Mouse (Mus musculus) c-Kit-negative CD71-positive TER-119-positive erythroid progenitor cells, embryonic 14.5 days (primary cell): ENCODE data around the gene Hes1.
"Not testable (repeated sequence)": the region's sequence is repeated elsewhere in the genome, so short reads cannot be mapped to it uniquely, and the experiment has no call there.

Source experiments
- DNase-seq: peaks from one replicate; pipeline ENCODE4 v3.0.0-alpha.2; 2013; ENCODE audit warnings: low read depth, low spot score

The Hes1 gene

GRCm38 (mm10) chr16:30069950-30070770 lies 6.0 kb downstream of the Hes1 start:
- no peak for DNase-seq

DNA sequence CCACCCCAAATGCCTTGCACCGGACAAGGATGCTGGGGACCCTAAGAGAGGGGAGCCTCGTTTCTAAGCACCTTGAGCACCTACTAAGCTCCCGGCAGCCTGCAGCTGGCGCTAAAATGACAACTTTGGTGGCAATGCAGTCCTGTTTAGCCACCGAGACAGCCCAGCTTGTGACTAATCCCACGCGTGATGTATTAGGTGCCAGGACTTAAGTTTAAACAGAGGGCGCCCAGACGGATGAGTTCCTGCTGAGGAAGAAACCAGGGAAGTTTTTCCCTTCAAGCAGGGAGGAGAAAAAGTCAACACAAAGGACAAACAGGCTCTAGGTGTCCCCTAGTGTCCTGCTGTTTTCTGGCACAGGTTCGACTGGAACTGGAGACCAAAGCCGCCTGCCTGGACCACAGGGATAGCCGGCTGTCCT lies 6.6 kb downstream of the Hes1 start:
- no peak for DNase-seq

GRCm38 (mm10) chr16:30073317-30073716 lies 9.1 kb downstream of the Hes1 start:
- no peak for DNase-seq

DNA sequence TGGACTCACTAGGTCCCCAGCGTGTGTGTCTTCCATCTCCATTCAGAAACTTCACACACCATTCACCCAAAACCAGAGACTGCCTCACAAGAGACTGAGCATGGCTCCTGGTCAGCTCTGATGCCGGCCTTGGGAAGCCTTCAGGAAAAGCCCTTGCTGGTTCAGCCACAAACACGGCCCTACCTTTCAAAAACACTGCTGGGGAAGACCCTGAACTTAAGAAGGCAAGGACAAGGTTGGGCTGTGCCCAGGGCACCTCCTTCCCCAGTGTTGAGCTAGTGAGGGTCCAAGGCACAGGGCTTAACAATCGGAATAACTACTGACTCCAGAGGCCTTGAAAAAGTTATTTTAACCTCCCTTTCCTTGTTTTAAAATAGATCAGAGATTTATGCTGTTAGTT lies 17.3 kb downstream of the Hes1 start:
- DNase-seq: no peak

GRCm38 (mm10) chr16:30081980-30082379 lies 17.8 kb downstream of the Hes1 start:
- DNase-seq: no peak

- DNase-seq: no peak
These were observed 18.8 kb downstream of the Hes1 start for GRCm38 (mm10) chr16:30082965-30083364.

- DNase-seq: no peak
These were observed 19.4 kb downstream of the Hes1 start for GRCm38 (mm10) chr16:30083536-30083935.

DNA sequence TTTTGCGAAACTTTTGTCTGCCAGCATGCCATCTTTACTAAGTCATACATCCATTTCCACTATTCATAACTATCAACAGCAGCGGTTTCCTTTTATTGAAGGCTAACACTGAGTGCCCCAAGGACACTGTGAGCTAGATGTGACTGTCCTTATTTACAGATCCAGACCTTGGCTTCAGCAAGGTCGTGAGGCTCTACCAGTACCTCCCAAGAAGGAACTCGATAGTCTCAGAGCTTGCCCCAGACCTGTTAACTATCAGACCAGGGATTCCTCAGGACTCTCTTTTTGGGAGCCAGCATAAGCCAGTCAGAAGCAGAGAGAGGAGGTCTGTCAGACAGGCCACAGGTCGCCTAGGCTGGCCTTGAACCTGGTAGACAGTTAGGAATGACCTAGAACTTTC lies 24.5 kb downstream of the Hes1 start:
- DNase-seq: no peak

GRCm38 (mm10) chr16:30090200-30090865 lies 26.1 kb downstream of the Hes1 start:
- no peak for DNase-seq

DNA sequence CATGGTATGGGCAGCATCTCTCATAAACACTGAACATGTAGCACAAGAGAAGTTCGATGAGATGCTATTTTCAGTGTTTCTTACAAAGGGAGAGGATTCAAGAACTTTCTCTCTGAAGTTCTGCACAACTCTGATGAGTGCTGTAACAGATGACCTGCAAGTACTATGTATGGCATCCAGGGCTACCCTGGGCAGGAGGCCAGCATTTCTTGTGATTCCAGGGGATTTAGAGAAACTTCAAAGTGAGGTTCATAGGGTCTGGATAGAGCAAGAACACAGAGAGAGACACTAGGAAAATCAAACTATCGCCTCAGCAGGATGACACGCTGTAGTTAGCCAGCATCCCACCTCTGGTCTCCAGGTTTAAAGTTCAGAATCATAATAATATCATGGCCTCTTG lies 31.9 kb downstream of the Hes1 start:
- no peak for DNase-seq

GRCm38 (mm10) chr16:30096475-30096874 lies 32.3 kb downstream of the Hes1 start:
- DNase-seq: no peak

GRCm38 (mm10) chr16:30099124-30099523 lies 34.9 kb downstream of the Hes1 start:
- no peak for DNase-seq

GRCm38 (mm10) chr16:30102149-30102915 lies 38.1 kb downstream of the Hes1 start:
- no peak for DNase-seq

DNA sequence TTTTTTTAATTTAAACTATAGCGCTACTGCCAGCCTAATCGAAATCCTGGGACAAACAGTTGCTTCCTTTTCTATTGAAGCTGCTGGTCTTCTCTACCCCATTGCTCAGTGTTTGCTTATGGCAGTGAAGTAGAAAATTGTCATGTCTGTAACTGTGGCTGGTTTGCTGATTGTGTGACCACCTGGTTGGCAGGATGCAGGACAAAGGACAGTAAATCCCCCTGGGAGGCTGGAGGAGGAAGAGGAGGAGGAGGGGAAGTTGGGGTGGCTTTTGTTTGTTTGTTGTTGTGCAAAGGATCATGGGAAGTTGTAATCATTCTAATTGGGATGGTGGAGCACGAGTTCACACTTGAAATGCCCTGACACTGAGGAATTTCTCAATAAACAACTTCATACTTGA lies 38.8 kb downstream of the Hes1 start:
- no peak for DNase-seq

DNA sequence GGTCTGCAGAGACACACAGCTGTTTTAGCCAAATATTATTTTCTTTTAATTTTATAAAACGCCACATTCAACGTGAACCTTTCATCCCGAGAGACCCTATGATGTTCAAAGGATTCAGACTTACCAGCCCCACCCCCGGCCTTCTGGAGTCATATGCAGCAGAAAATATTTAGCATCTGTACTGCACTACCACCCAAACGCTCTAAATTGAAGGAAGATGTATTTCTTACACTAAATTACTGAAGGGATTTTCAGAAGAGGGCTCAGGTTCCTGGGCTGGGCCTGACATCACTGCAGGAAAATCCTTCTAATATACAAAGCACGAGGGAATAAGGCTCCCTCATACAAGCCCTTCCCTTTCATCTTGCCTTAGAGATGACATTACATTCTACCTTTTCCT lies 39.3 kb downstream of the Hes1 start:
- DNase-seq: no peak

GRCm38 (mm10) chr16:30104363-30104762 lies 40.2 kb downstream of the Hes1 start:
- no peak for DNase-seq

- no peak for DNase-seq
These were observed 41.3 kb downstream of the Hes1 start for GRCm38 (mm10) chr16:30105476-30105875.

DNA sequence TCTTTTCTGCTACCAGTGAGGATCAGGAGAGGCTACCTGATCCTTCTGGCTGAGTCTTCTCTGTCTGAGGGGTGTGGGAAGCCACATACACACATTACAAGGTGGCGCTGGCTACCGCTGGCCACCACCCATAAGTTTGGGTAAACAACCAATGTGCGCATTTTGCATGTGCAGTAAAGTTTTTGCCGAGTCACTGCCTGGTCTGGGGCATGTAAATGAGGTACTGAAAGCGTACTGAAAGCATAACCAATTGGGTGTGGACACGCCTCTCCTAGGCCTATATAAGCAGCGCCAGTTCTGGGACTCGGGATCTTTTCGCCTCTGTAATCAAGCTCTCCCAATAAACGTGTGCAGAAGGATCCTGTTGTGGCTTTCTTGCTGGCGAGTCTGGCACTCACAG lies 44.0 kb downstream of the Hes1 start:
- not testable (repeated sequence) for DNase-seq

- no peak for DNase-seq
These were observed 46.3 kb downstream of the Hes1 start for GRCm38 (mm10) chr16:30110466-30110865.

- DNase-seq: no peak
These were observed 46.9 kb downstream of the Hes1 start for GRCm38 (mm10) chr16:30111069-30111468.

- DNase-seq: no peak
These were observed 47.4 kb downstream of the Hes1 start for GRCm38 (mm10) chr16:30111566-30111965.

- no peak for DNase-seq
These were observed 49.0 kb downstream of the Hes1 start for GRCm38 (mm10) chr16:30113170-30113569.
